In the genomic region with DNA sequence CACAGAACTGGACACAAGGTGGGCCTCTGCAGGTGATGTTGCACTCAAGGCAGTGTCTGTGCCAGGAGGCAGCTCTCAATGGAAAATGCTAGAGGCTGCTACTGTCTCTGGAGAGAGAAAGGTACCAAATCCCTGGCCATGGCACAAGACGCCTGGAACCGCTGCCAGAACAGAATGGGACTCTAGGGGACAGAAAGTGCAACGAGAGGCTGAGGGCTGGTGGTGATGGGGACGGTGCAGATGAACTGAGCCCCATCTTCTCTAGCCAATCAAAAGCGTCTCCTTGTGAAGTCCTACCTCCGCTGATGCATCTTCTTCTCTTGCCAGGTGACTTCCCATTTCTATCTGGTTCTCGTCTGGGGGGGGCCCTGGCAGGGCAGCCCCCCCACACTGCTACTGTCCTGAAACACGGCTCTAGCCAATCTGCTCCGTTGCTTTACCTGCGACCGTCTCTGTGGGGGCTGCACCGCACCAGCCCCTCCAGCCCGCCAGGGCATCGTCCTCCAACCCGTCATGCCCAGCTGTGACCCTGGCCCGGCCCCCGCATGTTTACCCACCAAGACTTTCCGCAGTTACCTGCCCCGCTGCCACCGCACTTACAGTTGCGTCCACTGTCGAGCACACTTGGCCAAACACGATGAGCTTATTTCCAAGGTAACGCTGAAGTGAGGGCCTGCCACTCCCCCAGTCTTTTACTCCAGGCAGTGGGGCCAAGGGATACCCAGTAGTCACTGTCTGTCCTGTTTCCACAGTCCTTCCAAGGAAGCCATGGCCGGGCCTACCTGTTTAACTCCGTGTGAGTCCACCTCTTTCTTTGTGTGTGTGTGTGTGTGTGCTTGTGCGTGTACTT, we compare ENCODE assay signal across 8 mouse cellular contexts. TPM values are rescaled to one million over a fixed set of nuclear protein-coding genes. Genes with fewer than 3 reads are reported as not detected.
A peak's percentile ranks its signal among the peaks of the same experiment; 100 is the strongest.
DNase-seq lines count a peak whose midpoint lies in the region; ATAC-seq and TF ChIP-seq lines count a peak whose summit lies in the region.

No protein-coding gene starts in this region.

- peaks cover 3% of the 10 kb centered on the region for H3K27me3 ChIP-seq in lung, embryonic 16.5 days (ENCODE audit: control insufficient read depth, insufficient read depth, low read depth, low read length)
- no peaks in the 10 kb centered on the region for H3K27me3 ChIP-seq in embryonic facial prominence, embryonic 11.5 days (ENCODE audit: control insufficient read depth, insufficient read depth, low read length)
- no peaks in the 10 kb centered on the region for H3K27me3 ChIP-seq in hindbrain, postnatal 0 days (ENCODE audit: insufficient read depth, low read length)
- no peaks in the 10 kb centered on the region for H3K27me3 ChIP-seq in neural tube, embryonic 11.5 days (ENCODE audit: control insufficient read depth, insufficient read depth, low read length)

- no peaks in the 10 kb centered on the region for H3K36me3 ChIP-seq in lung, embryonic 16.5 days (ENCODE audit: control insufficient read depth, insufficient read depth, low read length)
- no peaks in the 10 kb centered on the region for H3K36me3 ChIP-seq in embryonic facial prominence, embryonic 11.5 days (replicated peaks; ENCODE audit: control insufficient read depth, insufficient read depth, low read depth, low read length)
- no peaks in the 10 kb centered on the region for H3K36me3 ChIP-seq in hindbrain, postnatal 0 days (ENCODE audit: insufficient read depth, low read length)
- 0 out of 2 replicates have a peak, but pooled peaks cover 3% of the 10 kb centered on the region for H3K36me3 ChIP-seq in neural tube, embryonic 11.5 days (ENCODE audit: control insufficient read depth, insufficient read depth, low read length)

- no peak overlapping the region for H3K9ac ChIP-seq in lung, embryonic 16.5 days (ENCODE audit: low read length)
- H3K9ac ChIP-seq in embryonic facial prominence, embryonic 11.5 days (replicated peaks; ENCODE audit: low read length): peak overlapping the region; percentile 41
- peak overlapping the region; percentile 35 for H3K9ac ChIP-seq in hindbrain, postnatal 0 days (replicated peaks; ENCODE audit: low read length)
- H3K9ac ChIP-seq in neural tube, embryonic 11.5 days (ENCODE audit: low read length): 0 out of 2 replicates have a peak overlapping the region, but pooled peaks have one; percentile 30

- ATAC-seq in lung, embryonic 16.5 days (ENCODE audit: low read depth): peak; percentile 4; the same call in 1 of the 2 replicates
- no peak for ATAC-seq in embryonic facial prominence, embryonic 11.5 days (replicated peaks; ENCODE audit: insufficient number of reproducible peaks, low FRiP score, low TSS enrichment, low read depth)
- ATAC-seq in hindbrain, postnatal 0 days: no peak
- no peak for ATAC-seq in neural tube, embryonic 11.5 days (ENCODE audit: insufficient read depth, low FRiP score, low TSS enrichment)
- ATAC-seq in granulocyte monocyte progenitor cell, adult 5-6 weeks (replicated peaks; ENCODE audit: poor library complexity, severe bottlenecking): no peak

- no peak for TF ChIP-seq CTCF in hindbrain, postnatal 0 days (IDR thresholded peaks at IDR 0.05; ENCODE audit: low read depth)

- peak overlapping the region; percentile 33 for H3K4me2 ChIP-seq in lung, embryonic 16.5 days (ENCODE audit: low read depth, low read length)
- H3K4me2 ChIP-seq in embryonic facial prominence, embryonic 11.5 days (ENCODE audit: low read depth, low read length): peak overlapping the region; percentile 37
- peak overlapping the region; percentile 75 for H3K4me2 ChIP-seq in hindbrain, postnatal 0 days (ENCODE audit: low read depth, low read length)
- H3K4me2 ChIP-seq in neural tube, embryonic 11.5 days (ENCODE audit: low read depth): peak overlapping the region; percentile 74

- no peak overlapping the region for H3K27ac ChIP-seq in lung, embryonic 16.5 days (ENCODE audit: low read length)
- H3K27ac ChIP-seq in embryonic facial prominence, embryonic 11.5 days (replicated peaks; ENCODE audit: low read depth, low read length): no peak overlapping the region; the same call in 1 of the 2 replicates
- no peak overlapping the region for H3K27ac ChIP-seq in hindbrain, postnatal 0 days
- H3K27ac ChIP-seq in neural tube, embryonic 11.5 days (ENCODE audit: low read depth, low read length): no peak overlapping the region

- H3K9me3 ChIP-seq in lung, embryonic 16.5 days (ENCODE audit: control insufficient read depth, low read length): no peaks in the 10 kb centered on the region
- H3K9me3 ChIP-seq in embryonic facial prominence, embryonic 11.5 days (replicated peaks; ENCODE audit: control insufficient read depth, low read length): no peaks in the 10 kb centered on the region
- no peaks in the 10 kb centered on the region for H3K9me3 ChIP-seq in hindbrain, postnatal 0 days (ENCODE audit: low read length)
- no peaks in the 10 kb centered on the region for H3K9me3 ChIP-seq in neural tube, embryonic 11.5 days (ENCODE audit: control insufficient read depth, low read length)

- no peak overlapping the region for H3K4me3 ChIP-seq in lung, embryonic 16.5 days (ENCODE audit: low read length)
- no peak overlapping the region for H3K4me3 ChIP-seq in embryonic facial prominence, embryonic 11.5 days (ENCODE audit: low read depth, low read length)
- H3K4me3 ChIP-seq in hindbrain, postnatal 0 days (ENCODE audit: low read length): peak overlapping the region; percentile 22
- 0 out of 2 replicates have a peak overlapping the region, but pooled peaks have one; percentile 9 for H3K4me3 ChIP-seq in neural tube, embryonic 11.5 days (ENCODE audit: low read depth, low read length)

- DNase-seq in lung, postnatal 25 days (ENCODE audit: low spot score): no peak
- DNase-seq in embryonic facial prominence, embryonic 11.5 days (ENCODE audit: low spot score): peak; percentile 46
- DNase-seq in hindbrain, postnatal 0 days (ENCODE audit: low spot score): peak; percentile 31
- peak; percentile 37 for DNase-seq in neural tube, embryonic 11.5 days (ENCODE audit: low spot score)
- no peak for DNase-seq in left cerebral cortex, adult 11 months (ENCODE audit: low spot score)
- no peak for DNase-seq in heart, postnatal 4 days

- 4% methylated on average over 27 of the region's 27 CpGs for whole genome bisulfite sequencing in lung, embryonic 16.5 days
- WGBS in embryonic facial prominence, embryonic 11.5 days: 5% methylated on average over 27 of the region's 27 CpGs
- WGBS in hindbrain, postnatal 0 days: 4% methylated on average over 27 of the region's 27 CpGs
- WGBS in neural tube, embryonic 11.5 days: 7% methylated on average over 27 of the region's 27 CpGs

- H3K4me1 ChIP-seq in lung, embryonic 16.5 days (replicated peaks; ENCODE audit: control insufficient read depth, insufficient read depth, low read length): peaks cover 57% of the 10 kb centered on the region
- no peaks in the 10 kb centered on the region; the same call in none of the 2 replicates for H3K4me1 ChIP-seq in embryonic facial prominence, embryonic 11.5 days (ENCODE audit: control insufficient read depth, insufficient read depth, low read length)
- H3K4me1 ChIP-seq in hindbrain, postnatal 0 days (ENCODE audit: insufficient read depth, low read length): peaks cover 40% of the 10 kb centered on the region
- H3K4me1 ChIP-seq in neural tube, embryonic 11.5 days (ENCODE audit: control insufficient read depth, insufficient read depth, low read length): peaks cover 54% of the 10 kb centered on the region

RNA-seq across cellular contexts. Expression of gene Ypel4, which starts 2.7 kb away (rescaled TPM):
- polyA plus RNA-seq in lung, embryonic 16.5 days (2015; fragmentation: Nextera tagmentation; extraction: Ambion mirVana): 5.2 and 6.9 TPM in 2 replicates
- polyA plus RNA-seq in embryonic facial prominence, embryonic 11.5 days (2014; fragmentation: Nextera tagmentation; extraction: Ambion mirVana): 6.2 and 6.6 TPM in 2 replicates
- 10.0 and 16.8 TPM in 2 replicates for total RNA-seq in hindbrain, postnatal 0 days (2014; rRNA removed)
- 12.3 and 13.1 TPM in 2 replicates for polyA plus RNA-seq in hindbrain, postnatal 0 days (2015; fragmentation: Nextera tagmentation; extraction: Ambion mirVana)
- 10.5 and 12.9 TPM in 2 replicates for polyA plus RNA-seq in neural tube, embryonic 11.5 days (2014; fragmentation: Nextera tagmentation; extraction: Ambion mirVana)
- total RNA-seq in granulocyte monocyte progenitor cell, adult 5-6 weeks (2014; fragmentation: Nextera tagmentation): not detected in 2 replicates
- total RNA-seq in granulocyte monocyte progenitor cell, adult 5-6 weeks (2017): not detected in 2 replicates
- total RNA-seq in heart, postnatal 4 days (2021): under 1 TPM; 0.77 to 0.88 TPM

RNA-seq across cellular contexts. Expression of gene Gm19426, which starts 6.9 kb away (rescaled TPM):
- polyA plus RNA-seq in lung, embryonic 16.5 days (2015; fragmentation: Nextera tagmentation; extraction: Ambion mirVana): 7.1 and 7.4 TPM in 2 replicates
- 5.9 and 6.4 TPM in 2 replicates for polyA plus RNA-seq in embryonic facial prominence, embryonic 11.5 days (2014; fragmentation: Nextera tagmentation; extraction: Ambion mirVana)
- total RNA-seq in hindbrain, postnatal 0 days (2014; rRNA removed): 2.9 and 4.3 TPM in 2 replicates
- polyA plus RNA-seq in hindbrain, postnatal 0 days (2015; fragmentation: Nextera tagmentation; extraction: Ambion mirVana): 3.8 and 6.1 TPM in 2 replicates
- 4.5 and 5.1 TPM in 2 replicates for polyA plus RNA-seq in neural tube, embryonic 11.5 days (2014; fragmentation: Nextera tagmentation; extraction: Ambion mirVana)
- not detected in 2 replicates for total RNA-seq in granulocyte monocyte progenitor cell, adult 5-6 weeks (2014; fragmentation: Nextera tagmentation)
- total RNA-seq in granulocyte monocyte progenitor cell, adult 5-6 weeks (2017): not detected in 2 replicates
- total RNA-seq in heart, postnatal 4 days (2021): 1 to 10 TPM; 8.6 to 9.4 TPM

RNA-seq across cellular contexts. Expression of gene Clp1, which starts 9.4 kb away (rescaled TPM):
- polyA plus RNA-seq in lung, embryonic 16.5 days (2015; fragmentation: Nextera tagmentation; extraction: Ambion mirVana): 28.3 and 28.6 TPM in 2 replicates
- 58.5 and 61.1 TPM in 2 replicates for polyA plus RNA-seq in embryonic facial prominence, embryonic 11.5 days (2014; fragmentation: Nextera tagmentation; extraction: Ambion mirVana)
- total RNA-seq in hindbrain, postnatal 0 days (2014; rRNA removed): 6.3 and 14.3 TPM in 2 replicates
- 11.2 and 12.0 TPM in 2 replicates for polyA plus RNA-seq in hindbrain, postnatal 0 days (2015; fragmentation: Nextera tagmentation; extraction: Ambion mirVana)
- 47.2 and 48.5 TPM in 2 replicates for polyA plus RNA-seq in neural tube, embryonic 11.5 days (2014; fragmentation: Nextera tagmentation; extraction: Ambion mirVana)
- total RNA-seq in granulocyte monocyte progenitor cell, adult 5-6 weeks (2014; fragmentation: Nextera tagmentation): 30.3 and 34.9 TPM in 2 replicates
- total RNA-seq in granulocyte monocyte progenitor cell, adult 5-6 weeks (2017): 31.3 and 40.1 TPM in 2 replicates
- 1 to 10 TPM; 7.4 to 7.9 TPM for total RNA-seq in heart, postnatal 4 days (2021)

RNA-seq across cellular contexts. Expression of gene Zdhhc5, which starts 21.6 kb away (rescaled TPM):
- 24.2 and 28.2 TPM in 2 replicates for polyA plus RNA-seq in lung, embryonic 16.5 days (2015; fragmentation: Nextera tagmentation; extraction: Ambion mirVana)
- polyA plus RNA-seq in embryonic facial prominence, embryonic 11.5 days (2014; fragmentation: Nextera tagmentation; extraction: Ambion mirVana): 25.4 and 25.5 TPM in 2 replicates
- 38.2 and 41.3 TPM in 2 replicates for total RNA-seq in hindbrain, postnatal 0 days (2014; rRNA removed)
- polyA plus RNA-seq in hindbrain, postnatal 0 days (2015; fragmentation: Nextera tagmentation; extraction: Ambion mirVana): 14.6 and 16.8 TPM in 2 replicates
- 27.4 and 27.6 TPM in 2 replicates for polyA plus RNA-seq in neural tube, embryonic 11.5 days (2014; fragmentation: Nextera tagmentation; extraction: Ambion mirVana)
- total RNA-seq in granulocyte monocyte progenitor cell, adult 5-6 weeks (2014; fragmentation: Nextera tagmentation): 38.4 and 46.6 TPM in 2 replicates
- total RNA-seq in granulocyte monocyte progenitor cell, adult 5-6 weeks (2017): 33.4 and 35.2 TPM in 2 replicates
- total RNA-seq in heart, postnatal 4 days (2021): 10 to 100 TPM; 73.9 to 74.2 TPM

RNA-seq across cellular contexts. Expression of gene Serping1, which starts 38.7 kb away (rescaled TPM):
- polyA plus RNA-seq in lung, embryonic 16.5 days (2015; fragmentation: Nextera tagmentation; extraction: Ambion mirVana): 143 and 153 TPM in 2 replicates
- polyA plus RNA-seq in embryonic facial prominence, embryonic 11.5 days (2014; fragmentation: Nextera tagmentation; extraction: Ambion mirVana): 21.0 and 22.4 TPM in 2 replicates
- 28.5 and 36.5 TPM in 2 replicates for total RNA-seq in hindbrain, postnatal 0 days (2014; rRNA removed)
- 40.9 and 46.5 TPM in 2 replicates for polyA plus RNA-seq in hindbrain, postnatal 0 days (2015; fragmentation: Nextera tagmentation; extraction: Ambion mirVana)
- 30.9 and 31.9 TPM in 2 replicates for polyA plus RNA-seq in neural tube, embryonic 11.5 days (2014; fragmentation: Nextera tagmentation; extraction: Ambion mirVana)
- not detected in 2 replicates for total RNA-seq in granulocyte monocyte progenitor cell, adult 5-6 weeks (2014; fragmentation: Nextera tagmentation)
- not detected in 2 replicates for total RNA-seq in granulocyte monocyte progenitor cell, adult 5-6 weeks (2017)
- 10 to 100 TPM; 27.2 to 30.0 TPM for total RNA-seq in heart, postnatal 4 days (2021)

Comparison
In these comparisons a context has a peak if more than half of its experiments do, and no peak if none do; other contexts are left out.
1. H3K4me3 ChIP-seq: peak in hindbrain, postnatal 0 days (single experiment) and neural tube, embryonic 11.5 days (single experiment); none in lung, embryonic 16.5 days (single experiment) and embryonic facial prominence, embryonic 11.5 days (single experiment).
2. DNase-seq: peak in embryonic facial prominence, embryonic 11.5 days (single experiment), hindbrain, postnatal 0 days (single experiment) and neural tube, embryonic 11.5 days (single experiment); none in lung, postnatal 25 days (single experiment), left cerebral cortex, adult 11 months (single experiment) and heart, postnatal 4 days (single experiment).
3. Peak in every context shown above with its lines, with median percentiles within 50 percentile points of each other: H3K4me2 ChIP-seq.